Mouse (Mus musculus) ES-CJ7 (cell line): ENCODE measurements around the gene Fdxacb1.

Experiments used
- DNase-seq: peaks from one replicate; pipeline ENCODE4 v3.0.0; 2011; ENCODE audit warnings: low read depth, low spot score

The Fdxacb1 gene

DNA sequence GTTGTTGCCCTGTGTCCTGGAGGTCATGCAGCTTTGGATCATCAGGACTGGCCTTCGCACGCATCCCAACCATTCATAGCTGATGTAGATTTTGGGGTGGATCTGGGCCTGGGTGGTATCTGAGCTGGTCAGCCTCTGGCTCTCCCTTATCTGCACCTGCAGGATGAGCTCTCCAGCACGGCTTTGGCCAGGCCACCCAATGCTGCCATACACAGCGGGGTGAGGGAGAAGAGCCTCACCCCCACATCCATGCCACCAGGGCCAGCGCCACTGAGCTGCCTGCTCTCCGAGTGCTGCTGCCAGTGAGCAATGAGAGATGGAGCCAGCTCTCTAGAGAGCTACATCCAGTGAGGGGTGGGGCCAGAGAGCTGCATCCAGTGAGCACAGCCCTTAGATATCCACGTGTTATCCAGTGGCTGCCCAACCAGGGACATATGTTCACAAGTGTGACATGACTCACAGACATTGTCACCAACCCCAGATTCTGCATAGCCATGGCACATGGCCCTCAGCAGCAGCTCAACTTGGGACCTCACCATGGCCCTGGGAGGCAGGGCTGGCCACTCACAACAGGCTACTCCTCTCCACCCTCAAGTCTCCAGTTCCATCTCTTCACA, 35.1 kb downstream of the Fdxacb1 start:
- DNase-seq = no peak

GRCm38 (mm10) chr9:50808471-50808870, 40.4 kb downstream of the Fdxacb1 start:
- DNase-seq = no peak

DNA sequence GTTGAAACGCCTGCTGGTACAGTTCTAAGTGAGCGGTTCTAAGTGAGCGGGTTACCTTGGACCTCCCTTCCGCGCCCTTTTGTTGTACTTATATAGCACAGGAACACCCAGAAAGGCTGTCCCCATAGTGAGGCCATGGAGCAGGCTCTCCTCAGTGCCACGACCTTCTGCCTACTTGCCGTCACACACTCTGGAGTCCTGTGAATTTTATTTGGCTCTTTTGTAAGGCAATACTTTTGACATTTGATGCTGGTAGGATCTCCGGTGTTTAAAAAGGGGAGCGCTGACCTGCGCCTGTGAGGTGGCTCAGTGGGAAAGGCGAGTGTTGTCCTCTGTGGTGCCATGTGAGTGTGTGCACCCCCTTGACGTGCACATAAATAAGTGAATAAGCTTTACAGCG, 41.1 kb downstream of the Fdxacb1 start:
- DNase-seq = no peak

- no peak for DNase-seq
Measured at GRCm38 (mm10) chr9:50811187-50811586, 43.2 kb downstream of the Fdxacb1 start.

DNA sequence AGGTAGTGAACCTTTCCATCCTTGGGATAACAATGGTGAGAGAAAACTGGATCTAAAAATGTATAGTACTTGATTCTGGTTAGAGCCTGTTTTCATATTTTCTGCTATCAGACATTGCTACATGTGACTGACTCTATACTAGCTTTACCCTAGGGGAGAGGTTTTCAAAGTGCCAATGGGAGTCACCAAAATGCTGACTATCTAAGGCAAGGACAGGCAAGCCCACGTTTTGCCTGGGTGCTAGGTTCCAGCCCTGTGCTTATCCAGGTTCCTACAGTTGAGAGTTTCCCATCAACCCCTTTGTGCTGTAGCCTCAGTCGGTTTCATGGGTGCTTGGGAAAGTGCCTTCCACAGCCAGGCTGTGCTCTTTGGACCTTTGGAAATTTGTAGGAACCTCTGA, 43.7 kb downstream of the Fdxacb1 start:
- DNase-seq = no peak

- DNase-seq = no peak
Measured at GRCm38 (mm10) chr9:50813796-50814195, 45.8 kb downstream of the Fdxacb1 start.

GRCm38 (mm10) chr9:50815666-50816065, 47.6 kb downstream of the Fdxacb1 start:
- no peak for DNase-seq

DNA sequence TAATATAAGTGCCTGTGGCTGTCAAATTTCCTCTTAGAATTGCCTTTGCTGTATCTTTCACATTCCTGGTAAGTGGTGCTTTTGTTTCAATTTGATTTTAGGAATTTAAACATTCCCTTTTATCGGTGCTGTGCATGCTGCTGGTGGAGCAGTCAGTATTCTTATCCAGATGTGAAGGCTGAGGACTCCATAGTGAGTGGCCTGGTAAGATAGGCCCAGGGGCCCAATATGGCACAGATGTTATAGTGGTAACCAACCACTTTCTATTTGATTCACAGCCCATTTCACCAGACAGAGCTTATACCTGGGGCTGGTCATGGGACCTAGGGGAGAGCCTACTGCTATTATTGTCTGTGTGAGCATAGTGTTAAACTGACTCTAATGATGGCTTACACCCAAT, 48.5 kb downstream of the Fdxacb1 start:
- DNase-seq = no peak

GRCm38 (mm10) chr9:50818050-50818449, 50.0 kb downstream of the Fdxacb1 start:
- no peak for DNase-seq

- DNase-seq = no peak
Measured at GRCm38 (mm10) chr9:50819716-50820115, 51.7 kb downstream of the Fdxacb1 start.

GRCm38 (mm10) chr9:50821651-50822050, 53.6 kb downstream of the Fdxacb1 start:
- DNase-seq = no peak

DNA sequence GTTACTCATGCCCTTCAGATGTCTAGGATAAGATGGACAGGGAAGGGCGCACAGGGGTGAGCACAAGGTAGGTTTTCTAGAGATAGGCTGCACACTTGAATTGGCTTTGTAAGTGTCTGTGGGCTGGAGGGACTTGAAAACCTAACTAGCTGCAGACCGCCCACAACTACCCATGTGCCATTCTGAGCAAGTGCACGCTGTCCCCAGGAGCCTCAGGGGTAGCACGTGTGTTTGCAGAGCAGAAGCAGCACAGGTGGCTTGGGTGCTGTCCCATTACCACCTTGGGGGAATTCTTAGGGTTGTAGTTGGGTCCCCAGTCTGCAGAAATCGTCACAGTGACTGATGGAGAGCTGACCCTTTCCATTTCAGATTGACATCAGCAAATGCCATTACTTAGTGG, 54.2 kb downstream of the Fdxacb1 start:
- DNase-seq = no peak
